Mouse (Mus musculus) frontal cortex, adult (tissue): ENCODE results near the gene Fbn1.
"Not testable (repeated sequence)": the region's sequence is repeated elsewhere in the genome, so short reads cannot be mapped to it uniquely, and the experiment has no call there.

Experiments
- ATAC-seq: cut with Nextera tagmentation; 2 replicates; pipeline ENCODE4 v1.9.2; 2017; ENCODE audit warnings: mild to moderate bottlenecking, moderate library complexity, mixed read lengths; ENCODE audit not compliant: low TSS enrichment

The Fbn1 gene

GRCm38 (mm10) chr2:125298841-125299240 lies 209.0 kb downstream of the Fbn1 start:
- ATAC-seq, result no peak

DNA sequence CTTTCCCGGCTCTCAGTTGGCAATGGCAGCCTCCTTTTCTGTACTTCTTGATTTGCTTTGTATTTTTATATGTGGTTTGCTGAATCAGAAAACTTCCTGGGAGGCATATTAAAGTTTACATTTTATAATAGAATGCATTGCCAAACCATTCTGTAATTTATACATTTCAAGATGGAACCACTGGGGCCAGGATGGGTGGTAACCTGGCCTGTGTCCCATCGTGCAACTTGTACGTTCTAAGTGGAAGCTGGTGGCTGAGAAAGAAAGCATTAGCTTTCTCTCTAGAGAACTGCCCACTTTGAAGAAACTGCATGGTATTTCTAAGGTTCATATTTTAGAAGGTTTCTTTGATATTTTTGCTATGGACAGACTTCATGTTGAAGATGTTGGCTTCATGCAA lies 212.3 kb downstream of the Fbn1 start:
- ATAC-seq, result no peak

DNA sequence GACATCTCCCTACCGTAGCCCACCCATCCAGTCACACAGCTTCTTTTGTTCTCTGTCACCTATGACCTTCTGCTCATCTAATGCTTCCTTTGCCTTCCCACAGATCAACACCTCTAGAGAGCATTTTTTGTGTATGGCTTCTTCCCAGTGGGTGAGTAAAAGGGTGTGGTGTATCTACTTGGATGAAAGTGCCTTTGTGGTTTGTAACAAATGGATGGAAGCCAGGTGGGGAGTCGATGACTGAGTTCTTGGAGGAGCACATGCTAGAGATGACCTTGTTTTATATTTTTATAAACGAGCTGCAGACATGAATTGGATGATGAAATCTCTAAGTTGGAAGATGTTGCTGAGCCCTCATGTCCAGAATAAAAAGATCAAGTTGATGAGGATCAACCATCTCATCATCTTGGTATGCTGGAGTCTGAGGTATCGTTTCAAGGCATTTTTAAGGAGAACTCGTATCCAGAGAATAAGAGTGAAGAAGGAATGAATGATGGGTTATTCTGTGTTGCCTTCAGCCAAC lies 213.8 kb downstream of the Fbn1 start:
- ATAC-seq, result no peak

DNA sequence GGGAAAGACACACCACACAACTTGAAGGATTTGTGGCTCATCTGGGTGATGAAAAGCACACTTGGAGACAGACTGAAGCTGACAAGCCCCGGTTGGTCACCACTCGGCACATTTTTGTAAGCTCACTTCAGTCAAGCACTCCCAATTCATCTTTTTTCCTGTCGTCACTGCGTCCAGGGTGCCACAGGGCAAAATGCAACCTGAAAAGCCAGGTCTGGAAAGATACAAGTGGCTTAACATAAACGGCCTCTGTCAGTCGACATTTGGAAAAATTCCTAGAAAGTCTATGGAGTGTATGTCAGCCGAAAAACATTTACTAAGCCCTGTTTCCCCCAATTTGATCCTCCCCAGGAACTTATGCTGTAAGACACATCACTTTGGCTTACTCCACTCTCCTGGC lies 215.2 kb downstream of the Fbn1 start:
- no peak for ATAC-seq

DNA sequence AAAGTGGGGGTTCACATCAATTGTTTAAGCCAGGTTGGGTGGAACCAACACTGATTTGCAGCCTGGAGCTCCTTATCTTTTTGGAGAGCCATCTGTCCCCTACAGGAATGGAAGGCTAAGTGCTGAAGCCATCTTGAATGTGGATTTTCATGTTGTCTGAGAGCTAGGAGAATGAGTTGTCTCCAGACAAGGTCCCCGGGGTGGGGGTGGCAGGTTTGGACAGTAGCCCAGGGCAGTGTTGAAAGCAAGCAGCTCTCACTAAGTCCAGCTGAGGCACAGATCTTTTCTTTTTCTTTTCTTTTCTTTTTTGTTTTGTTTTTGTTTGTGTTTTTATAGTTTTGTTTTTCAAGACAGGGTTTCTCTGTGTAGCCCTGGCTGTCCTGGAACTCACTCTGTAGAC lies 216.7 kb downstream of the Fbn1 start:
- no peak for ATAC-seq

DNA sequence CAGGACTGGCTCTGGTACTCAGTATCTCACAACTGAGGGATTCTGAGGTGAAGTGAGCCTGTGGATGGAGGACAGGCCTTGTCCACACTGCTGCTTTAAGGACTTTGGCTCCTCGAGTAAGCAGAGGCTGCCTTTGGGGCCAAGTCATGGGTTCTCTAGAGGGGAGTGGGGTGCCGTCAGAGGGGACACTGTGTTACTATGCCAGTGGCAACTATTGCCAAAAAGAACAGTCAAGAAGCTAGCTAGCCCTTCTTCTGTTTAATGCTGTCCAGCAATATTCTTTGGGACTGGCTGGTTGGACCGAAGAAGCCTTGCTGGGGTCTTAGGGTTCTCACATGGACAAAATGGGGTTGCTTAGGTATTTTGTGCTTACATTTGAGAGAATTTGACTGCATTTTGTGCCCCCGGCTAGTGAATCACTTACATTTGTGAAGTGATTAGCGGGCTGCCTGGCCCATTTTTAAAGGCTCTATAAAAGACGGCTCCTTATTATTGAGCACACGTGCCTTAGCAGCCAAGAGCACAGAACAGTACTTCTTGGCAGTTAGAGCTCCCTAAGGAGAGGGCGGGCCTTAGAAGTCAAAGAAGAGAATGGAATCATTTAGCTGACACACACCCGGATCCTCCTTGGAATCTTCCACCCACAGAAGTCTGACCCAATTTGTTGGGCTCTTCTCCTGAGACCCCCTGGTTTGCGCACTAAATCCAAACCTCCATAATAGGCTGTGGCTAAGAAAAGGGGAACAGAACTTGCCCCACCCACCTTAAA lies 217.4 kb downstream of the Fbn1 start:
- no peak for ATAC-seq

DNA sequence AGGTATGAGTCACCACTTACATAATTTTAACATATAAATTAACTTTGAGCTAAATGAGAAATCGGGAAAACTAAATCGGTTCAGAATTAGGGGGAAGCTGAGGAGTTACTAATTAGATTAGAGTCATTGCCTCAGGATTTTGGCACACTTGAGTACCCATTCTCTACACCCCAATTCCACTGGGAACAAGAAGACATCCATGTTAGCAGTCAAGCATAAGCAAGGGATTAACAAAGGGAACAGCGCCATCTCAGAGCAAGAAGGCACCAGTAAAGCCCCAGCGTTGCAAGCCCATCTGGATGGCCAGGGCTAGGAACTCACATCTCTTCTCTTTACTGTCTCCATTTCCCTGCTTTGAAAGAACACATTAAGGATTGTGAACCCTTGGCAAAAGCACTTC lies 222.0 kb downstream of the Fbn1 start:
- no peak for ATAC-seq

GRCm38 (mm10) chr2:125282334-125283206 lies 225.2 kb downstream of the Fbn1 start:
- ATAC-seq, result no peak

GRCm38 (mm10) chr2:125279995-125280394 lies 227.8 kb downstream of the Fbn1 start:
- not testable (repeated sequence) for ATAC-seq

GRCm38 (mm10) chr2:125278474-125278873 lies 229.3 kb downstream of the Fbn1 start:
- ATAC-seq, result no peak

- no peak for ATAC-seq
These were observed 231.1 kb downstream of the Fbn1 start for GRCm38 (mm10) chr2:125276692-125277091.

DNA sequence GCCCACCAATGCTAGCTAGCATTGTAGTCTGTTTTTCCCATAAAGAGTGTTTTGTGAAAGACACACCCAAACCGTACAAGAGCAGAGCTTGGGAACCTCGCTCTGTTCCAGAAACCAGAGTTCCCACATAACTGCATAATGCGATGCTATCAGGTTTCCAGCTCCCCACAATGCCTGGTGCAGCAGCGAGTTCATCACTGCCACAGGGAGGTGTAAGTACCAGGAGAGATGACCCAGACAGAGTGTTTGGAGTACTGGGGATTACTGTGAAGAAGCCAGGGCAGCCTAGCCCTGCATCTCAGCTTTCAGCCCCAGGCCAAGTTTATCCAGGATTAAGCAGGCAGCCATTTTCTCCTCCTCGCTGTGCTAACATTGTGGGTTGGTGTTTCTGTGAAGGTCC lies 232.2 kb downstream of the Fbn1 start:
- ATAC-seq, result no peak

- ATAC-seq, result no peak
These were observed 238.9 kb downstream of the Fbn1 start for GRCm38 (mm10) chr2:125268876-125269275.

GRCm38 (mm10) chr2:125263753-125264152 lies 244.0 kb downstream of the Fbn1 start:
- ATAC-seq, result no peak

DNA sequence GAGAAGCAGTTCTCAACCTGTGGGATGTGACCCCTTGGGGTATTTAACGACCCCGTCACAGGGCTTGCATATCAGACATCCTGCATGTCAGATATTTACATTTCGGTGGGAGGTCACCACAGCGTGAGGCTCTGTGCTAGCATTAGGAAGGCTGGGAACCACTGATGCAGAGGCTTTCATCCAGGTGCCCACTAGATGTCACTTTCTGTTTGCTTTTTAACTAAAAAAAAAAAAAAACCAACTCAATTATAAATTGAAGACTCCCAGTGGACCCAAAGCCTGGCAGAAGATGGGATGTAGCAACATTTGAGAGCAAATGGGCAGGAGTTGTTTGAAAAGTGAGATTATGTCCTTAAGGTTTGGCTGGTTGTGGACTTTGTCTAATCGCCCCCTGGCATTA lies 244.7 kb downstream of the Fbn1 start:
- peak; percentile 66 for ATAC-seq

GRCm38 (mm10) chr2:125260326-125260725 lies 247.5 kb downstream of the Fbn1 start:
- no peak for ATAC-seq

DNA sequence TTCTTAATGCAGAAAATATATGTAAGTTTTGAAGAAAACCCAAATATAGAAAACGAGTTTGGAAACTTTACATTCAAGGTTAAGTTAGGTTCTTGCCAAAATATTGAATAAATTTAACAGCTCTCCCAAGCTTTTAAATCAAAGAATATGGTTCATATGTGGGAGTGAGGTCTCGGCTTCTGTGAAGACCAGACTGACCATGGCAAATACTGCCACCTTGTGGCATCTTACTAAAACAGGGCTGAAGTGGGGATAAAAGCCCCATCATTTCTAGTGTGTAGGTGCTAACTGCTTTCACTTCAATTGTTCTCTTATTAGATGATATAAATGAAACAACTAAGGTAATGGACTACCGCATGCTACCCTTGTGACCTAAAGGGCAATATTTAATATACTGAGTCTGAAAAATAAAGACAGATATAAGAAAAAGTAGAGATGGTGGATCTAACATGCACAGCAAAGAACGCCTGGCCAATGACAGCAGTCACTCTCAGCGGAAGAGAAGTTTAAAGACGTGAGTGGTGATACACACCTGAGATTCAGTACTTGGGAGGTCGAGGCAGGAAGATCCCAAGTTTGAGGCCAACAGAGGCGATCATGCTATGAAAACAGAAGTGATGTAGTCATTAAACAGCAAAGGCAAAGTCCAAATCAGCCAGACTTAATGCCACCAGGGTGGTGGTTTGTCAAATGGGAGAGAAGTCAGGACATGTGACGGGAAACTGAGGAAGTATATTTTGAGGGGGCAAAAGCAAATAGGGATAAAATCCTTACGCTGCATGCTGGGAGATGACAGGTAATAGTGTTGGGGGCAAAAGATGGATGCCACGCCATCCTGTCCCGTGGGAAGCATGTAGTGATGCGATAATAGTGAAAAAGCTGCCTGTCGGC lies 248.3 kb downstream of the Fbn1 start:
- peak; percentile 59; the same call in 1 of the 2 replicates for ATAC-seq

DNA sequence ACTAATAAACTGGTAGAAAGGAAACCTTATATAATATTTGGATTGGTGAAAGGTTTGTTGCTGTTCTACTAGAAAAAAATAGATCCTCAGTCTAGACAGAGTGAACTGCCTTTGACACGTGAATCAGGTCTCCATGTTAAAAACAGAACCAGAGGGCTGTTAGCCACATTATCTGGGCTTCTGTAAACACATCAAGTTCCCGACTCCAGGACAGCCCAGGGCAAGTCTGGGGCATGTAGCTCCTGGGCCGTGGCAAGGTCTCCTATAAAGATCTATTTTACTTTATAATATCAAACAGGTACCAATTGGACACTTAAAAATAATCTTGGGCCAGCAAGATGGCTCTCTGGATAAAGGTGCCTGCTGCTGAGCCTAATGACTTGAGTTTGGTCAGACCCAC lies 251.9 kb downstream of the Fbn1 start:
- ATAC-seq, result no peak

DNA sequence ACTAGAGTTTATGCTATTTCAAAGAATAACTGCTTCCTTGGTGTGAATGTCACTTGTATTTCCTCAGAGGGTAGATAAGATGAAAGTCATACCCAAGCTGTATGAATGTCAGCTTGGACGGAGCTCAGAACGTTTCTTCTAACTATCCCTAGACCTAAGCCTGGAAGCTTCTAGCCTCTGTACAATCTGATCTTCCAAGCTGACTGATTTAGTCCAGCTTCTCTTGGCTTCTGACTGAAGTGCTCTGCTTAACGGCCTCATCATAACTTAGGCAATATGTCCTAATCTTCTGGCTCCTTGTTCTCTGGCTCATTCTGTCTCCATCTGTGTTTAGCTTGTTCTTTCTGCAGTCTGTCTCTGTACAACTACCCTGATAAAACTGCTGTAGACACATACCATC lies 253.2 kb downstream of the Fbn1 start:
- ATAC-seq, result no peak

DNA sequence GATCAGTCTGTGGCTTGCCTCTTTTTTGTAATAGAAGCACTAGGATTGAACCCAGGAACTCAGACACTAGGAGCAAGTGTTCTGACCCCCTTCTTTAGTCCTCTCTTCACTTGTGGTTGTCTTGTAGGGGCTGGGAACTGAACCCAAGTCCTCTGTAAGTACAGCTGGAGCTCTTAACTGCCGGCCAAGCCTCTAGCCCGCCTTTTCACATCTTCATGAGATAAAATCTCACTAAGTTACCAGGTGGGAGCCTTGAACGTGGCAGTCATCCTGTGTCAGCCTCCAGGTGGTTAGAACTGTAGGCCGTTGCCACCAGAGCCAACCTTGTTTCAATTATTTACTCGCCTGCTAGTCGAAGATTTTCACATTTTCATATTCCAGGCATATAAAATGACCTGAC lies 254.1 kb downstream of the Fbn1 start:
- ATAC-seq, result no peak

DNA sequence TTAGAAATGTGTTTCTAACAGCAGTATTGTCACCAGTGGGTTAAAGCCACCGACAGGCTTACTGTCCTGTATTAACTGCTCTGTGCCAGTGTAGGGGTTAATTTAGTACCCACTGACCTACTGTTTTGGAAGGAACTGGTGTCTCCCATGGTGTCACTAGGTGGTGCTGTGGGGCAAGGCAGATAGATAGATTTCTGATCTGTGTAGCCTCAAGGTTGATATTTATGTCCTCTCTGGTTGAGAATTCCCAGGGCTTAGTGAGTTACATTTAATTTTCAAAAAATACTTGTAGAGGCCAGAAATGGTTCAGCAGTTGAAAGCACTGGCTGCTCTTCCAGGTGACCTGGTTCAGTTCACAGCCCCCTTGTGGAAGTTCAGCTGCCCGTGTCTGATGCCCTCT lies 255.5 kb downstream of the Fbn1 start:
- peak; percentile 51 for ATAC-seq

- ATAC-seq, result no peak
These were observed 256.0 kb downstream of the Fbn1 start for GRCm38 (mm10) chr2:125251781-125252180.
